Mouse (Mus musculus) liver, embryonic 14.5 days (tissue): ENCODE measurements at regions not wholly inside any gene's neighbourhood (a gene's known extent, or its start where the extent isn't known, plus 50 kb on each side); places are given as distances from the start of the nearest gene placed in this dataset.

ENCODE experiments used
- CTCF ChIP-seq: IDR thresholded peaks from 2 replicates; pipeline ENCODE4 v1.5.1; 2016; ENCODE audit warnings: antibody characterized with exemption, low read depth, control low read depth
- EP300 ChIP-seq: IDR thresholded peaks from 2 replicates; pipeline ENCODE4 v1.6.1; 2016; ENCODE audit warnings: antibody characterized with exemption, low read depth

GRCm38 (mm10) chr13:52389271-52389670 is 141.8 kb downstream of the Diras2 start:
- TF ChIP-seq EP300 (no peak), CTCF (no peak)
